Mouse (Mus musculus): ENCODE data around the gene Nuak2. TPM values are rescaled to one million over a fixed set of nuclear protein-coding genes. Genes with fewer than 3 reads are reported as not detected.

Nuak2 gene
- polyA plus RNA-seq, 1 experiment, result 1.7 TPM

DNA sequence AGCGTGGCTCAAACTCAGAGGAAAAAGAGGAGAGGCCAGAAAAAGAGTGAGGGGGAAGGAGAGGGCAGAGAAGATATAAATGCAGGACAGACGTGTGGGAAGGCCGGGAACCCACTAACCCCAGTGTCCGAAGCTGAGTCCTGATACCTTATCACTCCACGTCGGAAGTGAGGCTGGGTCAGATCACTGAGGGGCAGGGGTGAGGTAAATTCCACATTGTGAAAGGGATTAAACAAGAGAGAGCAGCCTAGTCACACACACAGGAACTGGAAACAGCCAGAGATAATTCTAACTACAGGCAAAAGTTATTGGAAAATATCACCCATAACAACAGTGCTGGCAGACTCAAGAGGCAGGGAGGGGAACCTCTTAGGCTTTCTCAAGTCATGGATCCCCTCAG is 46.0 kb downstream of the Nuak2 start:
- peaks cover 98% of the 10 kb centered on the region for H3K4me1 ChIP-seq
- H3K36me3 ChIP-seq (replicated peaks; ENCODE audit: low read length), result peaks cover 81% of the 10 kb centered on the region
- peak overlapping the region; percentile 71 for H3K4me3 ChIP-seq (replicated peaks)
- no peaks in the 10 kb centered on the region for H3K9me3 ChIP-seq
- peaks cover 37% of the 10 kb centered on the region for H3K27me3 ChIP-seq (replicated peaks)
- TF ChIP-seq GATA1 (IDR thresholded peaks at IDR 0.05; ENCODE audit: borderline replicate concordance, low read length) (no peak), FLI1 (IDR thresholded peaks at IDR 0.05; ENCODE audit: low read length) (no peak)

DNA sequence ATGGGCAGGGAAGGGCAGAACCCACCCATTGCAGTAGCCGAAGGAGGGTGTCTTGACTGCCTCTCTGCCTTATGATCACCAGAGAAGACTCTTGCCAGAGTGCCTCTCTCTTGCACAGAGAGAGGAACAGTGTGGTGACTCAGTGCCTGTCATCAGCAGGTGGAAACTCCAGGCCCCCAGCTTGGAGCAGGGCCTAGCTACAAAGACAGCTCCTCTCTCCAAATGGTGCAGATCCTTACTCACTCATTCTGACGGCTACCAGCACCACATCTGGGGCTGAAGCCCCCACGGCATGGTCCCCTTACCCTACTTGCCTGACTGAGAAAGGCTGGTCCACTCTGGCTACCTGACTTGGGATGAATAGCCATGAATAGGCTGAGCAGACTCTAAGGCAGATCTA is 48.5 kb downstream of the Nuak2 start:
- TF ChIP-seq FLI1 (IDR thresholded peaks at IDR 0.05; ENCODE audit: low read length) (no peak), GATA1 (IDR thresholded peaks at IDR 0.05; ENCODE audit: borderline replicate concordance, low read length) (no peak)
- Histone ChIP-seq H3K9me3 (no peaks in the 10 kb centered on the region), H3K36me3 (replicated peaks; ENCODE audit: low read length) (peaks cover 57% of the 10 kb centered on the region), H3K27me3 (replicated peaks) (peaks cover 26% of the 10 kb centered on the region), H3K4me3 (replicated peaks) (peak overlapping the region; percentile 87), H3K4me1 (peaks cover 100% of the 10 kb centered on the region)

DNA sequence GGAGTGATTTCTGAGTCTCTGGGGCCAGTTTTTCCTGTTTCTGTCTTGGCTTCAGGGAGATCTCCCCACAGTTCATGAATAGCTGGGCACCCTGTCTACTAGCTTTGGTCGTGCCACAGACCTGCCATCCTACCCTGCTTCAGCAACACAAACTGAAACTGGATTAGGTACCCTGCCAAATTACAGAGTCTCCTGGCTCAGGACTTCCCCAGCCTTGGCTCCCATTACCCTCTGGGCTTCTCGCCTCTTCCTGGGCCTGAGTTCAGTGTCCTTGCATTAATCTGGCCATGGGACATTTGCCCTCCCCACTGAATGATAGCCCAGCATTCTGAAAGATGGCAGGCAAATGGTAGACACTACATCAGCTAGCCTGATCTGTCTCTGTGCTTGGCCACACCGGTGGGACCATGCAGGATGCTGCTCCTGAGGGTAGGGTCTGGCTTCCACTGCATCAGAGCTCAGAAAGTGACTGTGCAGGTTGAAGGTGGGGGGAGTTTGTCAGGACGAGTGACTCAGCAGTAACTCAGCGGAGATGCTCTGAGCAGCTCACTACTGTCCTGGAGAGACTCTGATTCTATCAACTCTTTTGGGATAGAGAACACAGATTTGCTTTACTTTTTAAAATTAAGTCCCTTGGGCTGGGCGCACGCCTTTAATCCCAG is 49.1 kb downstream of the Nuak2 start:
- Histone ChIP-seq H3K27me3 (replicated peaks) (peaks cover 26% of the 10 kb centered on the region), H3K9me3 (no peaks in the 10 kb centered on the region), H3K36me3 (replicated peaks; ENCODE audit: low read length) (peaks cover 51% of the 10 kb centered on the region), H3K4me3 (replicated peaks) (peak overlapping the region; percentile 87), H3K4me1 (peaks cover 100% of the 10 kb centered on the region)
- TF ChIP-seq FLI1 (IDR thresholded peaks at IDR 0.05; ENCODE audit: low read length) (no peak), GATA1 (IDR thresholded peaks at IDR 0.05; ENCODE audit: borderline replicate concordance, low read length) (no peak)

DNA sequence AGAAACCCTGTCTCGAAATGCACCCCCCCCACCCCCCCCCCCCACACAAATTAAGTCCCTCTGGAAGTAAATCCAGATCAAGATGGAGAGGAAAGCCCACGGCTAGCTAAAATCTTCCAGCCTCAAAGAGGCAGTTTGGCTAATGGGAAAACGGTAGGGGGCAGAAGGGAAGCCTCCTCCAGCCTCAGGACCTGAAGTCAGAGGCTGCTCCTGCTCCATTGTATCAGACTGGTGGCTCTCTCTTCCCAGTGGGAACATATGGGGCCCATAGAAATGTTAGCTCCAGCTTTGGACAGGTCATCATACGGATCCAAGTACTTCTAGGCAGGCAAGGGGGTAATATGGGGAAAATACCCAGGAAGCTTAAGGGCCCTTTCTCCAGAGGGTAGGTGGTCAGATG is 49.7 kb downstream of the Nuak2 start:
- Histone ChIP-seq H3K27me3 (replicated peaks) (peaks cover 22% of the 10 kb centered on the region), H3K9me3 (no peaks in the 10 kb centered on the region), H3K4me1 (peaks cover 100% of the 10 kb centered on the region), H3K36me3 (replicated peaks; ENCODE audit: low read length) (peaks cover 45% of the 10 kb centered on the region), H3K4me3 (replicated peaks) (peak overlapping the region; percentile 88)
- TF ChIP-seq GATA1 (IDR thresholded peaks at IDR 0.05; ENCODE audit: borderline replicate concordance, low read length) (no peak), FLI1 (IDR thresholded peaks at IDR 0.05; ENCODE audit: low read length) (no peak)

GRCm38 (mm10) chr1:132366235-132366634 is 50.3 kb downstream of the Nuak2 start:
- Histone ChIP-seq H3K27me3 (replicated peaks) (peaks cover 21% of the 10 kb centered on the region), H3K9me3 (no peaks in the 10 kb centered on the region), H3K4me3 (replicated peaks) (peak overlapping the region; percentile 88), H3K4me1 (peaks cover 99% of the 10 kb centered on the region), H3K36me3 (replicated peaks; ENCODE audit: low read length) (peaks cover 39% of the 10 kb centered on the region)
- TF ChIP-seq GATA1 (IDR thresholded peaks at IDR 0.05; ENCODE audit: borderline replicate concordance, low read length) (no peak), FLI1 (IDR thresholded peaks at IDR 0.05; ENCODE audit: low read length) (no peak)

DNA sequence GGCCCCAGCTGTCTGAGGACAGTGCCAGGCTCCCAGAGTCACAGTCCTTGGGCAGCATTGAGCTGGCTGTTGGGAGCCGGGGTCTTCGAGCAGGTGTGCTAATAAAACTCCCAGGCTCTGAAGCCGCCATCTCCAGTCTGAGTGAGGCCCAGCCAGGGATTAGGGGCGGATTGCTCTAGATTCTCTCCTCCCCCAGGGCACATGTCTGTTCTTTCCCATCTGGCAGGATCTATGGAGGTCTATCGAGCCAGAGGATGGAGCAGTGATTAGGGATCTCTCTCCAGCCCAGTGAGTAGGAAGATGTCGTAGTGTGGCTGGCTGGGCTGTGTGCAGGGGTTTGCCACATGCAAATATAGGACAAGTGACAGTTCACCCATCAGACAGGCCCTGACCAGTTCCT is 51.0 kb downstream of the Nuak2 start:
- peaks cover 26% of the 10 kb centered on the region for H3K27me3 ChIP-seq (replicated peaks)
- TF ChIP-seq GATA1 (IDR thresholded peaks at IDR 0.05; ENCODE audit: borderline replicate concordance, low read length) (no peak), FLI1 (IDR thresholded peaks at IDR 0.05; ENCODE audit: low read length) (no peak)
- H3K4me3 ChIP-seq (replicated peaks), result peak overlapping the region; percentile 88
- H3K9me3 ChIP-seq, result no peaks in the 10 kb centered on the region
- H3K4me1 ChIP-seq, result peaks cover 99% of the 10 kb centered on the region
- H3K36me3 ChIP-seq (replicated peaks; ENCODE audit: low read length), result peaks cover 32% of the 10 kb centered on the region

GRCm38 (mm10) chr1:132367692-132368506 is 52.0 kb downstream of the Nuak2 start:
- H3K4me3 ChIP-seq (replicated peaks), result peak overlapping the region; percentile 88
- peaks cover 99% of the 10 kb centered on the region for H3K4me1 ChIP-seq
- peak; percentile 72; the same call in 1 of the 3 replicates for TF ChIP-seq GATA1 (IDR thresholded peaks at IDR 0.05; ENCODE audit: borderline replicate concordance, low read length)
- TF ChIP-seq FLI1 (IDR thresholded peaks at IDR 0.05; ENCODE audit: low read length), result no peak
- peaks cover 31% of the 10 kb centered on the region for H3K27me3 ChIP-seq (replicated peaks)
- peaks cover 23% of the 10 kb centered on the region for H3K36me3 ChIP-seq (replicated peaks; ENCODE audit: low read length)
- H3K9me3 ChIP-seq, result no peaks in the 10 kb centered on the region

DNA sequence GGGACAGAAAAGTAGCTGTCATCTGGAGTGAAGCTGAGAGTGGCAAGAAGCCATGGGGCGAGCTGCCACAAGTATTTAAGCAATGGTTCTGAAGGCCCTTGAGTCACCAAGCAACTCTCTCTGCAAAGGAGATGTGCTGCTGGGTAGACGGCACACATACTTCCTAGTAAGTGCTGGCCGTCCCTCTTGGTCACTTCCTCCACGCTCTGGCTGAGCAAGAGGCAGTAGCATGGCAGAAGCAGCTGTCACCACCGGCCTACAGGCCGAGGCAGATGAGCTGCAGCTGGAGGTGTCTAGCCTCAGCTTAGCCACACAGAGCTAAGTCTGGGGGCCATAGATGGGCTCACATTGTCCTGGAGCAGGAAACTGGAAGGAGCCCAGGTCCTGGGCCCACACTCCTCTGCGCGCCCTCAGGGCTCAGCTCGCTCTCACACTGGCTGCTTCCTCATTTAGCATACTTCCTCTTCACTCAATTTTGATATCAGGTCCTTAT is 54.8 kb downstream of the Nuak2 start:
- H3K27me3 ChIP-seq (replicated peaks), result peaks cover 44% of the 10 kb centered on the region
- TF ChIP-seq GATA1 (IDR thresholded peaks at IDR 0.05; ENCODE audit: borderline replicate concordance, low read length), result no peak
- no peak for TF ChIP-seq FLI1 (IDR thresholded peaks at IDR 0.05; ENCODE audit: low read length)
- H3K4me3 ChIP-seq (replicated peaks), result peak overlapping the region; percentile 71
- H3K36me3 ChIP-seq (replicated peaks; ENCODE audit: low read length), result peaks cover 2% of the 10 kb centered on the region
- peaks cover 99% of the 10 kb centered on the region for H3K4me1 ChIP-seq
- no peaks in the 10 kb centered on the region for H3K9me3 ChIP-seq

DNA sequence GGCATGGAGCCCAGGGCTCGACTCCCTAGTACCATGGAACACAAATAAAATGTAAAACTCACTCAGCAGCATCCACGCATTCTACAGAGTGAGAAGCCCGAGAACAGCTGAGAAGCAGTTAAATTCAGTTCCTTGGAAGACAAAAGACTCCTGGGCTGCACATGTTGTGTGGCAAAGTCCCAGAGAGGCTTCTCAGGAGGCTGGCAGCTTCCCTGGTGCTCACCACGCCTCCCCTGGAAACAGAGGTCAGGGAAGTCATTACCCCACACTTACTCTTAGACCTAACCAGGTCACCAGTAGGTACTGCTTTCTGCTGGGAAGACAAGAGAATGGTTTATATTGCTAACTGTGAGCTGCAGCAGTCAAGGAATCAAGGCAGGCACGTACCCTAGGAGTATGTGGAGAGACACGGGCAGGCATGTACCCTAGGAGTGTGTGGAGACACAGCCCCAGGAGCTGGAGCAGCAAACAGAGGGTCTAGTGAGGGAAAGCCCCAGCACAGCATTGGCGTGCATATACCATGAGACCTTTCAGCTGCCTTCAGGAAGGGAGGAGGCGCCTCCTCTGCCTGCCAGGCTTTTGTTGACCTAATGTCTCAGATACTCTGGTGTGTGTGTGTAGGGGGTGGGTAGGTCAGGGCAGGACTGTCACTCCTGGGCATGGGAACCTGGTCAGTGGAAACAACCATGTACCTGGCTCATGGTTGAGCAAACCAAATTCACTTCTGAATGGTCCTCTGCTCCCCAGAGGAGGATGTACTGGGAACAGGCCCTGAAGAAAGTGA is 55.6 kb downstream of the Nuak2 start:
- peaks cover 93% of the 10 kb centered on the region for H3K4me1 ChIP-seq
- TF ChIP-seq FLI1 (IDR thresholded peaks at IDR 0.05; ENCODE audit: low read length), result no peak
- no peak for TF ChIP-seq GATA1 (IDR thresholded peaks at IDR 0.05; ENCODE audit: borderline replicate concordance, low read length)
- H3K9me3 ChIP-seq, result no peaks in the 10 kb centered on the region
- H3K36me3 ChIP-seq (replicated peaks; ENCODE audit: low read length), result no peaks in the 10 kb centered on the region
- H3K27me3 ChIP-seq (replicated peaks), result peaks cover 46% of the 10 kb centered on the region
- no peak overlapping the region for H3K4me3 ChIP-seq (replicated peaks)

Measured in megakaryocyte, embryonic 14.5 days (primary cell).